9 mouse cellular contexts compared by ENCODE assay signal in genomic region chr7:19889881-19890280, GRCm38 (mm10). TPM values are rescaled to one million over a fixed set of nuclear protein-coding genes. Genes with fewer than 3 reads are reported as not detected.
A peak's percentile ranks its signal among the peaks of the same experiment; 100 is the strongest.
DNase-seq lines count a peak whose midpoint lies in the region; ATAC-seq and TF ChIP-seq lines count a peak whose summit lies in the region.
"Had no signal": no experiment of that assay in that cellular context is flagged by ENCODE, and none has a peak within 500 bp of the region (broad histone marks: within the 10 kb centered on the region; RNA-seq: fewer than 3 reads in every experiment).

No protein-coding gene starts in this region.

- 57% methylated on average over 8 of the region's 8 CpGs for WGBS in kidney, embryonic 14.5 days

- peak; percentile 70 for TF ChIP-seq RAD21 in MEL (IDR thresholded peaks at IDR 0.05; ENCODE audit: low read depth, low read length)

- no peak overlapping the region for H3K4me2 ChIP-seq in kidney, embryonic 14.5 days (replicated peaks; ENCODE audit: low read depth, low read length)

- DNase-seq in kidney, adult 11 months = peak; percentile 37
- DNase-seq in CD4-positive helper T cell, adult 2 months (ENCODE audit: low read depth, low spot score) = peak; percentile 61
- peak; percentile 73 for DNase-seq in MEL (ENCODE audit: low read depth, low spot score)
- DNase-seq in embryo, embryonic 9.5 days (ENCODE audit: extremely low spot score) = peak; percentile 34
- DNase-seq in lung, postnatal 10 days = peak; percentile 68

- ATAC-seq in kidney, embryonic 14.5 days (ENCODE audit: low FRiP score, low TSS enrichment) = no peak

- H3K36me3 ChIP-seq in kidney, embryonic 14.5 days (ENCODE audit: control insufficient read depth, insufficient read depth, low read length) = no peaks in the 10 kb centered on the region
- no peaks in the 10 kb centered on the region for H3K36me3 ChIP-seq in MEL (ENCODE audit: control insufficient read depth in 1 of 2, insufficient read depth in 2 of 2, low read length in 2 of 2)
- no peaks in the 10 kb centered on the region for H3K36me3 ChIP-seq in testis, adult 2 months (ENCODE audit: control insufficient read depth, insufficient read depth, low read length)

- no peaks in the 10 kb centered on the region for H3K4me1 ChIP-seq in kidney, embryonic 14.5 days (ENCODE audit: control insufficient read depth, insufficient read depth, low read length)
- no peaks in the 10 kb centered on the region for H3K4me1 ChIP-seq in MEL (ENCODE audit: control insufficient read depth in 1 of 2, insufficient read depth in 2 of 2, low read length in 2 of 2)
- no peaks in the 10 kb centered on the region for H3K4me1 ChIP-seq in testis, adult 2 months (ENCODE audit: control insufficient read depth, insufficient read depth, low read length)

- TF ChIP-seq POLR2A in MEL (IDR thresholded peaks at IDR 0.05; ENCODE audit: control insufficient read depth in 1 of 2, insufficient read depth in 1 of 2, low read depth in 1 of 2, low read length in 2 of 2, poor library complexity in 1 of 2) = no peak
- no peak for TF ChIP-seq POLR2A in testis, adult 2 months (IDR thresholded peaks at IDR 0.05; ENCODE audit: control insufficient read depth, low read depth, low read length)

- H3K27me3 ChIP-seq in kidney, embryonic 14.5 days (ENCODE audit: control insufficient read depth, insufficient read depth, low read length) = no peaks in the 10 kb centered on the region
- H3K27me3 ChIP-seq in MEL (ENCODE audit: control insufficient read depth in 1 of 2, insufficient read depth in 2 of 2, low read length in 2 of 2) = no peaks in the 10 kb centered on the region; a peak in 1 of 4 replicates
- no peaks in the 10 kb centered on the region for H3K27me3 ChIP-seq in testis, adult 2 months (ENCODE audit: control insufficient read depth, insufficient read depth, low read length)

- H3K27ac ChIP-seq in kidney, embryonic 14.5 days (ENCODE audit: low read depth, low read length) = no peak overlapping the region
- no peak overlapping the region for H3K27ac ChIP-seq in MEL (ENCODE audit: control insufficient read depth, low read depth, low read length)
- no peak overlapping the region for H3K27ac ChIP-seq in testis, adult 2 months (ENCODE audit: control insufficient read depth, insufficient read depth, low read depth, low read length)
- H3K27ac ChIP-seq: macrophage had no signal

- peak; percentile 80 to 97 (median 83) for TF ChIP-seq CTCF in MEL (IDR thresholded peaks at IDR 0.05 in 2 of 3, conservative IDR thresholded peaks at IDR 0.05 in 1 of 3; ENCODE audit: control insufficient read depth in 1 of 3, insufficient read depth in 1 of 3, low read depth in 2 of 3, low read length in 3 of 3, poor library complexity in 1 of 3, severe bottlenecking in 1 of 3)
- peak; percentile 94 for TF ChIP-seq CTCF in testis, adult 2 months (IDR thresholded peaks at IDR 0.05; ENCODE audit: control insufficient read depth, insufficient read depth, insufficient replicate concordance, low read depth, low read length)

- no peak overlapping the region for H3K4me3 ChIP-seq in kidney, embryonic 14.5 days (ENCODE audit: low read length)
- H3K4me3 ChIP-seq in MEL (ENCODE audit: control insufficient read depth in 1 of 2, insufficient read depth in 1 of 2, low read depth in 2 of 2, low read length in 2 of 2) = no peak overlapping the region
- no peak overlapping the region for H3K4me3 ChIP-seq in testis, adult 2 months (ENCODE audit: control insufficient read depth, low read depth, low read length)

- H3K79me2 ChIP-seq in MEL (ENCODE audit: control insufficient read depth, insufficient read depth, low read length, poor library complexity) = no peaks in the 10 kb centered on the region

- TF ChIP-seq EP300 in MEL (IDR thresholded peaks at IDR 0.05; ENCODE audit: low read depth in 1 of 2, low read length in 2 of 2) = no peak

- no peaks in the 10 kb centered on the region for H3K9me3 ChIP-seq in kidney, embryonic 14.5 days (ENCODE audit: control insufficient read depth, low read length)
- no peaks in the 10 kb centered on the region for H3K9me3 ChIP-seq in MEL (replicated peaks; ENCODE audit: insufficient read depth, low read length)

- H3K9ac ChIP-seq in kidney, embryonic 14.5 days (ENCODE audit: low read depth, low read length) = no peak overlapping the region
- H3K9ac ChIP-seq in MEL (ENCODE audit: control insufficient read depth, low read depth, low read length, poor library complexity, severe bottlenecking) = no peak overlapping the region

TF ChIP-seq in MEL, 35 proteins besides CTCF, POLR2A, EP300 and RAD21:
- TF ChIP-seq USF1 (IDR thresholded peaks at IDR 0.05; ENCODE audit: low read depth, low read length) (no peak), KAT2A (conservative IDR thresholded peaks at IDR 0.05; ENCODE audit: low read depth, low read length) (no peak), MAZ (IDR thresholded peaks at IDR 0.05; ENCODE audit: low read depth, low read length) (no peak), ZC3H11A (IDR thresholded peaks at IDR 0.05; ENCODE audit: low read depth, low read length) (peak; percentile 41), POLR2AphosphoS2 (IDR thresholded peaks at IDR 0.05; ENCODE audit: low read length) (no peak), SMC3 (IDR thresholded peaks at IDR 0.05; ENCODE audit: low read depth, low read length) (peak; percentile 56), NRF1 (IDR thresholded peaks at IDR 0.05; ENCODE audit: insufficient read depth, low read depth, low read length, poor library complexity, severe bottlenecking) (peak; percentile 55; the same call in 1 of the 2 replicates)

RNA-seq across cellular contexts. Expression of gene Ceacam19, which starts 2.1 kb away (rescaled TPM):
- not detected in 2 replicates for polyA plus RNA-seq in kidney, embryonic 14.5 days (2014; fragmentation: Nextera tagmentation; extraction: Ambion mirVana)
- total RNA-seq in MEL (2012; rRNA removed) = 0.04 TPM in 1 of 2 replicates, not detected in the other
- under 1 TPM in 1 of 2 experiments, not detected in 1; 0.03 TPM for polyA plus RNA-seq in MEL (2012; ENCODE audit: insufficient read depth in 1 of 2, insufficient read length in 2 of 2, low read depth in 1 of 2, low replicate concordance in 2 of 2, missing spikeins in 1 of 2)
- polyA plus RNA-seq in testis, adult 2 months (2012; rRNA removed) = not detected in 2 replicates
- total RNA-seq: gastrocnemius, postnatal 36 days had no signal

RNA-seq across cellular contexts. Expression of gene Ceacam16, which starts 28.8 kb away (rescaled TPM):
- not detected in 2 replicates for polyA plus RNA-seq in kidney, embryonic 14.5 days (2014; fragmentation: Nextera tagmentation; extraction: Ambion mirVana)
- total RNA-seq in MEL (2012; rRNA removed) = 0.12 TPM in 1 of 2 replicates, not detected in the other
- polyA plus RNA-seq in MEL (2012; ENCODE audit: insufficient read depth in 1 of 2, insufficient read length in 2 of 2, low read depth in 1 of 2, low replicate concordance in 2 of 2, missing spikeins in 1 of 2) = under 1 TPM in 1 of 2 experiments, not detected in 1; 0.18 TPM
- polyA plus RNA-seq in testis, adult 2 months (2012; rRNA removed) = 0.32 and 0.37 TPM in 2 replicates
- total RNA-seq: gastrocnemius, postnatal 36 days had no signal

RNA-seq across cellular contexts. Expression of gene Pvr, which starts 31.1 kb away (rescaled TPM):
- polyA plus RNA-seq in kidney, embryonic 14.5 days (2014; fragmentation: Nextera tagmentation; extraction: Ambion mirVana) = 9.6 and 10.8 TPM in 2 replicates
- not detected in 2 replicates for total RNA-seq in MEL (2012; rRNA removed)
- polyA plus RNA-seq in MEL (2012; ENCODE audit: insufficient read depth in 1 of 2, insufficient read length in 2 of 2, low read depth in 1 of 2, low replicate concordance in 2 of 2, missing spikeins in 1 of 2) = not detected
- 5.5 and 6.1 TPM in 2 replicates for polyA plus RNA-seq in testis, adult 2 months (2012; rRNA removed)

RNA-seq across cellular contexts. Expression of gene Gm19345, which starts 38.1 kb away (rescaled TPM):
- polyA plus RNA-seq in kidney, embryonic 14.5 days (2014; fragmentation: Nextera tagmentation; extraction: Ambion mirVana) = 0.27 TPM in 1 of 2 replicates, not detected in the other
- total RNA-seq in MEL (2012; rRNA removed) = not detected in 2 replicates
- polyA plus RNA-seq in MEL (2012; ENCODE audit: insufficient read depth in 1 of 2, insufficient read length in 2 of 2, low read depth in 1 of 2, low replicate concordance in 2 of 2, missing spikeins in 1 of 2) = not detected
- 0.21 and 0.42 TPM in 2 replicates for polyA plus RNA-seq in testis, adult 2 months (2012; rRNA removed)
- total RNA-seq: gastrocnemius, postnatal 36 days had no signal
- polyA plus RNA-seq: macrophage had no signal
